Mouse (Mus musculus): ENCODE data around the gene Rcan1. TPM values are rescaled to one million over a fixed set of nuclear protein-coding genes. Genes with fewer than 3 reads are reported as not detected.

Gene Rcan1
- polyA plus RNA-seq, 1 experiment from 2014 or later: 23.0 TPM

GRCm38 (mm10) chr16:92485436-92485835 is 14.8 kb upstream of the Rcan1 start, which contains the start of gene Clic6:
Clic6 (plus strand) TSS chr16:92485736.
- Histone ChIP-seq H3K4me1 (ENCODE audit: control insufficient read depth, insufficient read depth, low read length) (no peaks in the 10 kb centered on the region), H3K4me2 (replicated peaks; ENCODE audit: low read depth, low read length) (no peak within 1 kb of the TSS), H3K9ac (ENCODE audit: low read depth, low read length) (no peak within 1 kb of the TSS), H3K27me3 (ENCODE audit: control insufficient read depth, insufficient read depth, low read length) (no peaks in the 10 kb centered on the region), H3K9me3 (ENCODE audit: control insufficient read depth, low read length) (no peaks in the 10 kb centered on the region), H3K27ac (ENCODE audit: low read depth, low read length) (no peak within 1 kb of the TSS), H3K36me3 (ENCODE audit: control insufficient read depth, insufficient read depth, low read length) (no peaks in the 10 kb centered on the region), H3K4me3 (ENCODE audit: low read length) (no peak within 1 kb of the TSS)
- no peak for ATAC-seq (ENCODE audit: low FRiP score, low TSS enrichment)
- 88% methylated on average over 5 of the region's 5 CpGs for WGBS

- H3K9me3 ChIP-seq (ENCODE audit: control insufficient read depth, low read length): no peaks in the 10 kb centered on the region
- peaks cover 15% of the 10 kb centered on the region; the same call in 1 of the 2 replicates for H3K27me3 ChIP-seq (ENCODE audit: control insufficient read depth, insufficient read depth, low read length)
- H3K36me3 ChIP-seq (ENCODE audit: control insufficient read depth, insufficient read depth, low read length): no peaks in the 10 kb centered on the region
- H3K27ac ChIP-seq (ENCODE audit: low read depth, low read length): no peak overlapping the region
- H3K9ac ChIP-seq (ENCODE audit: low read depth, low read length): no peak overlapping the region
- no peaks in the 10 kb centered on the region for H3K4me1 ChIP-seq (ENCODE audit: control insufficient read depth, insufficient read depth, low read length)
- ATAC-seq (ENCODE audit: low FRiP score, low TSS enrichment): 0 out of 2 replicates have a peak, but pooled peaks have one; percentile 47
- 8% methylated on average over 21 of the region's 23 CpGs for WGBS
- H3K4me3 ChIP-seq (ENCODE audit: low read length): no peak overlapping the region; the same call in 1 of the 2 replicates
- H3K4me2 ChIP-seq (replicated peaks; ENCODE audit: low read depth, low read length): peak overlapping the region; percentile 34
Measured at GRCm38 (mm10) chr16:92478561-92479150, 8.0 kb upstream of the Rcan1 start.

DNA sequence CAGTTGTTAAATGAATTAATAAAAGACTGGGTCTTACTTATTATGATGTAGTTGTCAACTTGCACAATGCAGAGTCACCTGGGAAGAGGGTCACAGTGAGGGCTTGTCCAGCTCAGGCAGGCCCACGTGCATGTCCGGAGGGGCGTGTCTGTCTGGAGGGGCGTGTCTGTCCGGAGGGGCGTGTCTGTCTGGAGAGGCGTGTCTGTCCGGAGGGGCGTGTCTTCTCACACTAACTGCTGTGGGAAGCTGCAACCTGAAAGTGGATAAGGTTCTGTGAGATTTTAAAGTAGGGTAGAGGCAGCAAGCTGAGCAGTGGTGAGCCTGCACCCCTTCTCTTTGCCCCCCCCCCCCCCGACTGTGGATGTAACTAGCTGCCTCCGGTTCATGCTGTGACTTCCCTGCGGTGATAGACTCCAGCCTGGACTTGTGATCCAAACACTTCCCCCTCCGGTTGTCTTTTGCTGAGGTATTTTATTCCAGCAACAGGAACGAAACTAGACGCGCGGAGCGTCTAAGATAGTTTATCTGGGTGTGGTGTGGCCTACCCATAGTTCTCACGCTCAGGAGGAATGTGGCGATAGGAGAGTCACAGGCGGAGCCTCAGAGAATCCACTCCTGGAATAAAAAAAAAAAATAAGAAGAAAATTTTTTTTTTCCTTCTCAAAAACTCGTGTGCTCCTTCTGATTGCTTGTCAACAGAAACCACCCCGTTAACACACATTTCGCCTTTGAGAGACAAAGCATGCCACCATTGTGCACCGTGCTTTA is 4.6 kb upstream of the Rcan1 start:
- no peaks in the 10 kb centered on the region for H3K4me1 ChIP-seq (ENCODE audit: control insufficient read depth, insufficient read depth, low read length)
- no peaks in the 10 kb centered on the region for H3K36me3 ChIP-seq (ENCODE audit: control insufficient read depth, insufficient read depth, low read length)
- ATAC-seq (ENCODE audit: low FRiP score, low TSS enrichment): peak; percentile 59; the same call in 1 of the 2 replicates
- peaks cover 15% of the 10 kb centered on the region; the same call in 1 of the 2 replicates for H3K27me3 ChIP-seq (ENCODE audit: control insufficient read depth, insufficient read depth, low read length)
- no peaks in the 10 kb centered on the region for H3K9me3 ChIP-seq (ENCODE audit: control insufficient read depth, low read length)
- H3K9ac ChIP-seq (ENCODE audit: low read depth, low read length): no peak overlapping the region
- H3K4me2 ChIP-seq (replicated peaks; ENCODE audit: low read depth, low read length): no peak overlapping the region
- 70% methylated on average over 24 of the region's 25 CpGs for WGBS
- H3K27ac ChIP-seq (ENCODE audit: low read depth, low read length): no peak overlapping the region
- no peak overlapping the region for H3K4me3 ChIP-seq (ENCODE audit: low read length)

DNA sequence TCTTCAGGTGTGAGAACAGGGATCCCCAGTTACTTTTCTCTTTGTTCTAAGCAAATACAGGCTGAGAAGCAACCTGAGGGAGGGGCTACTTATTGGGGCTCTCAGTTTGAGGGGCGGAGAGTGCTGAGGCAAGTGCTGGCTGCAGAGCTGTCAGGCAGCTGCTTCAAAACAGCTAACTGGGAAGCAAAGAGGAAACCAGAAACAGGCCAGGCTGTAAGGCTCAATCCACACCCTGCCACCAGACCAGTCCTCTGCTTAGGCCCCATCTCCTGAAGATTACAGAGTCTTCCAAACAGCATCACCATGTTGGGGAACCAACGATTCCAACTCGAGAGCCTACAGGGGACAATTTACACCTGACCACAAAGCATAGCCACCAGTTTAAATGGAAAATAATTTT is 2.2 kb upstream of the Rcan1 start:
- no peak for ATAC-seq (ENCODE audit: low FRiP score, low TSS enrichment)
- H3K4me2 ChIP-seq (replicated peaks; ENCODE audit: low read depth, low read length): no peak overlapping the region
- H3K36me3 ChIP-seq (ENCODE audit: control insufficient read depth, insufficient read depth, low read length): no peaks in the 10 kb centered on the region
- H3K9ac ChIP-seq (ENCODE audit: low read depth, low read length): no peak overlapping the region
- no peaks in the 10 kb centered on the region for H3K9me3 ChIP-seq (ENCODE audit: control insufficient read depth, low read length)
- 47% methylated on average over 3 of the region's 3 CpGs for WGBS
- peaks cover 5% of the 10 kb centered on the region; the same call in 1 of the 2 replicates for H3K27me3 ChIP-seq (ENCODE audit: control insufficient read depth, insufficient read depth, low read length)
- H3K4me1 ChIP-seq (ENCODE audit: control insufficient read depth, insufficient read depth, low read length): no peaks in the 10 kb centered on the region
- no peak overlapping the region for H3K27ac ChIP-seq (ENCODE audit: low read depth, low read length)
- no peak overlapping the region for H3K4me3 ChIP-seq (ENCODE audit: low read length)

- no peak for ATAC-seq (ENCODE audit: low FRiP score, low TSS enrichment)
- H3K4me1 ChIP-seq (ENCODE audit: control insufficient read depth, insufficient read depth, low read length): peaks cover 9% of the 10 kb centered on the region
- no peaks in the 10 kb centered on the region for H3K36me3 ChIP-seq (ENCODE audit: control insufficient read depth, insufficient read depth, low read length)
- H3K27ac ChIP-seq (ENCODE audit: low read depth, low read length): no peak overlapping the region
- no peaks in the 10 kb centered on the region for H3K27me3 ChIP-seq (ENCODE audit: control insufficient read depth, insufficient read depth, low read length)
- no peak overlapping the region for H3K4me2 ChIP-seq (replicated peaks; ENCODE audit: low read depth, low read length)
- 78% methylated on average over 14 of the region's 14 CpGs for WGBS
- H3K9ac ChIP-seq (ENCODE audit: low read depth, low read length): no peak overlapping the region
- H3K9me3 ChIP-seq (ENCODE audit: control insufficient read depth, low read length): no peaks in the 10 kb centered on the region
- H3K4me3 ChIP-seq (ENCODE audit: low read length): no peak overlapping the region
Measured at GRCm38 (mm10) chr16:92468459-92468858, 2.2 kb downstream of the Rcan1 start.

DNA sequence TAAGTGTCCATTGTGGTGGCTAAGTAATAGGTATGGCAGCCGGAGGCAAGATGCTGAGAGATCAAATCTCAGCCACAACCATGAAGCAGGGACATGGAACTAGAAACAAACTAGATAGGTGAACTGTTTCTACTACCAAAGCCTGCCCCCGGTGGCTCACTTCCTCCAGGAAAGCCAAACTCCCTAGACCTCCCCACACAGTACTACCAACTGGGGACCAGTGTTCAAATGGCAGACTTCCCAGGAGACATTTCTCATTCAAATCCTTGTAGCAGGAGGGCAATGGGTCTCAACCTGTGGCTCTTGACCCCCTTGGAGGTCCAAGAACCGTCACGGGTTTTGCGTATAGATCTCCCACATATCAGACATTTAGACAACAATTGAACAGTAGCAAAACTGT is 3.6 kb downstream of the Rcan1 start:
- Histone ChIP-seq H3K9me3 (ENCODE audit: control insufficient read depth, low read length) (no peaks in the 10 kb centered on the region), H3K27me3 (ENCODE audit: control insufficient read depth, insufficient read depth, low read length) (no peaks in the 10 kb centered on the region), H3K27ac (ENCODE audit: low read depth, low read length) (no peak overlapping the region), H3K4me3 (ENCODE audit: low read length) (no peak overlapping the region), H3K9ac (ENCODE audit: low read depth, low read length) (no peak overlapping the region), H3K36me3 (ENCODE audit: control insufficient read depth, insufficient read depth, low read length) (no peaks in the 10 kb centered on the region), H3K4me2 (replicated peaks; ENCODE audit: low read depth, low read length) (no peak overlapping the region), H3K4me1 (ENCODE audit: control insufficient read depth, insufficient read depth, low read length) (peaks cover 9% of the 10 kb centered on the region)
- 68% methylated on average over 5 of the region's 5 CpGs for WGBS
- no peak for ATAC-seq (ENCODE audit: low FRiP score, low TSS enrichment)

DNA sequence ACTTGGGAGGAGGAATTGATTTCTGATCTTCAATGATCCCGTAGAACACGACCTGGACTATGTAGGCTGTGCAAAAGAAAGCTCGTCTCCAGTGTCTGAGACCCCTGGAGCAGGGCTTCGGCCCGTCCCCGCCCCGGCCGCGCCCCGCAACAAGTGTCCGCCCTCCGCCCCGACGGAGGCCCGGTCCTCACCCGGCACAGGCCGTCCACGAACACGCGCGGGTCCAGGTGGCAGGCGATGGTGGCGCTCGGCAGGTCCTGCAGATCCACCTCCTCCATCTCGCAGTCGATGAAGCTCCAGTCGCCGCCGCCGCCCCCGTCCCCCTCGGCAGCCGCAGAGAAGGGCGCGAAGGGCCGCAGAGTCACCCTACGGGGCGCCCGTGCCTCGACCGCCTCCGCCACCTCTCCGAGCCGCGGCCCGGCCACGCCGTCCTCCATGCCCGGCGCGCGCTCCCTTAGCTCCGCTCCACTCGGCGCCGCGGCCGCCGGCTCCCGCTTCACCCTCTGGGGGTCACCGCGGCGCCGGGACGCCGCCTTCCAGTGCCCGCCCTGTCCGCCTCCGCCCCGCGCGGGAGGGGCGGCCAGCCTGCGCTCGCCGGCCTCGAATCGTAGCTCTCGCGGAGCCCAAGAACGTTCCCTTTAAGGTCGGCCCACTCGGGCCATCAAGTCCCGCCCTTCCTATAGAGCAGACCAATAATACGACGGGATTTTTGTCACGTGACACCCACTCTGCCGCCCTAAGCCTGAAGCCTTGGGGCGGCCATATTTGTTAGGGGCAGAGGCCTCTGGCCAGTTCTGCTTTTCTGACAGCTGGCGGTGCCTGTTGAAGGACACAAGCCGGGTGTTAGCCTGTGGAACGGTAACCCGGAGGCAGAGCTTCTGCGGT is 4.8 kb downstream of the Rcan1 start:
- peak overlapping the region; percentile 84 for H3K4me2 ChIP-seq (replicated peaks; ENCODE audit: low read depth, low read length)
- no peak overlapping the region for H3K27ac ChIP-seq (ENCODE audit: low read depth, low read length)
- H3K27me3 ChIP-seq (ENCODE audit: control insufficient read depth, insufficient read depth, low read length): no peaks in the 10 kb centered on the region
- peak; percentile 100 for ATAC-seq (ENCODE audit: low FRiP score, low TSS enrichment)
- H3K9me3 ChIP-seq (ENCODE audit: control insufficient read depth, low read length): no peaks in the 10 kb centered on the region
- whole genome bisulfite sequencing: under 1% methylated on average over 75 of the region's 94 CpGs
- H3K4me3 ChIP-seq (ENCODE audit: low read length): peak overlapping the region; percentile 91
- peak overlapping the region; percentile 81 for H3K9ac ChIP-seq (ENCODE audit: low read depth, low read length)
- no peaks in the 10 kb centered on the region for H3K36me3 ChIP-seq (ENCODE audit: control insufficient read depth, insufficient read depth, low read length)
- H3K4me1 ChIP-seq (ENCODE audit: control insufficient read depth, insufficient read depth, low read length): peaks cover 9% of the 10 kb centered on the region

- Histone ChIP-seq H3K4me1 (ENCODE audit: control insufficient read depth, insufficient read depth, low read length) (peaks cover 9% of the 10 kb centered on the region), H3K9me3 (ENCODE audit: control insufficient read depth, low read length) (no peaks in the 10 kb centered on the region), H3K4me2 (replicated peaks; ENCODE audit: low read depth, low read length) (peak overlapping the region; percentile 84), H3K27me3 (ENCODE audit: control insufficient read depth, insufficient read depth, low read length) (no peaks in the 10 kb centered on the region), H3K9ac (ENCODE audit: low read depth, low read length) (peak overlapping the region; percentile 81), H3K36me3 (ENCODE audit: control insufficient read depth, insufficient read depth, low read length) (no peaks in the 10 kb centered on the region), H3K27ac (ENCODE audit: low read depth, low read length) (no peak overlapping the region), H3K4me3 (ENCODE audit: low read length) (peak overlapping the region; percentile 91)
- 15% methylated on average over 10 of the region's 10 CpGs for WGBS
- ATAC-seq (ENCODE audit: low FRiP score, low TSS enrichment): no peak
Measured at GRCm38 (mm10) chr16:92465226-92465625, 5.4 kb downstream of the Rcan1 start.

Data from kidney, embryonic 14.5 days (tissue).